Mouse (Mus musculus): Measurements from ENCODE around the gene Zfp617. TPM values are rescaled to one million over a fixed set of nuclear protein-coding genes. Genes with fewer than 3 reads are reported as not detected.
"Not testable (repeated sequence)": the region's sequence is repeated elsewhere in the genome, so short reads cannot be mapped to it uniquely, and the experiment has no call there.

The Zfp617 gene
- polyA plus RNA-seq, 1 experiment, result 2.7 TPM

DNA sequence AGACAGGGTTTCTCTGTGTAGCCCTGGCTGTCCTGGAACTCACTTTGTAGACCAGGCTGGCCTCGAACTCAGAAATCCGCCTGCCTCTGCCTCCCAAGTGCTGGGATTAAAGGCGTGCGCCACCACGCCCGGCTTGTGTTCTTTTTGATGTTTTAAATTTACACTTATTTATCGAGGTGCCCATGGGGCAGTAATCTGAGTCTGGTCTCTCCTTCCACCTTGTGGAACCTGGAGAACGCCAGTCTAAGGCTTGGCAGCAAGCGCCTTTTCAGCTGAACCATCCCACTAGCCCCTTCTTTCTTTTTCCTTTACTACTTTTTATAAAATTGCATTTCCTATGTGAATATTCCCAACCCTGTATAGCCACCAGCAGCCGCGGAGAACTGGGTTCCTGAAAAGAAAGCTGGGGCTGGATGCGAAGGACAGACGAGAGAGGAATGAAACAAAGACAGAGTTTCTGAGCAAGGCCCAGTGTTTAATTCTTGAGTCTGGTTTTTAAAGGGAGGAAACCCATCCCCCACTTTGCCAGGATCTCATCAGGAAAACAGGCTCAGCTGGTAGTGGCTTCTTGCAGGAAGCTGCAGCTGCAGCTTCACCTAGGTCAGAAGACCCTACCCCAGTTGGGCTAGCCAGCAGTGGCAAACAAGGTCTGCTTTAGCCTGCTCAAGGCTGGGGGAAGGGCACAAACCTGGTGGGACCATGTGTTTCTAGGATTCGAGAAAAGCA is 43.2 kb downstream of the Zfp617 start:
- peak; percentile 19 for DNase-seq
- WGBS, result 14% methylated on average over 14 of the region's 14 CpGs
- Histone ChIP-seq H3K4me3 (replicated peaks; ENCODE audit: extremely low read depth, low read depth, low read length) (peak overlapping the region; percentile 46), H3K4me1 (ENCODE audit: control insufficient read depth, insufficient read depth, low read length) (peaks cover 6% of the 10 kb centered on the region)
- TF ChIP-seq CTCF (IDR thresholded peaks at IDR 0.05; ENCODE audit: insufficient read depth, low read length) (no peak), POLR2A (IDR thresholded peaks at IDR 0.05; ENCODE audit: borderline replicate concordance, extremely low read depth, low read depth, low read length) (no peak)

DNA sequence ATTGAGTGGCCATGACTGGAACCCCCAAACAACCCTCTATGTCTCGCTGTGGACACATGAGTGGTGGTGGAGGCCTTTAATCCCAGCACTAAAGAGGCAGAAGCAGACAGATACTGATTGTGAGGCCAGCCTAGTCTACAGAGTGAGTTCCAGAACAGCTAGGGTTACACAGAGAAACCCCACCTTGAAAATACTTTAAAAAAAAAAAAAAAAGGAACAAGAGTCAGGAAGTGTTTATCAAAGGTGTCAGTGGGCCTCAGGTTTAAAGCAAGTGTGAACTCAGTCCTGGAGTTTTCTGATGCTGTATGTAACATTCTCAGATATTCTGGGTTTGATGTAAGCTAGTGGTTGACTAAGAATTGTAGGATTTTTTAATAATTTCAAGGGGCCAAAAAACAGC is 44.1 kb downstream of the Zfp617 start:
- TF ChIP-seq POLR2A (IDR thresholded peaks at IDR 0.05; ENCODE audit: borderline replicate concordance, extremely low read depth, low read depth, low read length) (no peak), CTCF (IDR thresholded peaks at IDR 0.05; ENCODE audit: insufficient read depth, low read length) (no peak)
- no peak for DNase-seq
- 76% methylated on average over 1 of the region's 1 CpGs for WGBS
- Histone ChIP-seq H3K4me3 (replicated peaks; ENCODE audit: extremely low read depth, low read depth, low read length) (no peak overlapping the region), H3K4me1 (ENCODE audit: control insufficient read depth, insufficient read depth, low read length) (peaks cover 6% of the 10 kb centered on the region)

DNA sequence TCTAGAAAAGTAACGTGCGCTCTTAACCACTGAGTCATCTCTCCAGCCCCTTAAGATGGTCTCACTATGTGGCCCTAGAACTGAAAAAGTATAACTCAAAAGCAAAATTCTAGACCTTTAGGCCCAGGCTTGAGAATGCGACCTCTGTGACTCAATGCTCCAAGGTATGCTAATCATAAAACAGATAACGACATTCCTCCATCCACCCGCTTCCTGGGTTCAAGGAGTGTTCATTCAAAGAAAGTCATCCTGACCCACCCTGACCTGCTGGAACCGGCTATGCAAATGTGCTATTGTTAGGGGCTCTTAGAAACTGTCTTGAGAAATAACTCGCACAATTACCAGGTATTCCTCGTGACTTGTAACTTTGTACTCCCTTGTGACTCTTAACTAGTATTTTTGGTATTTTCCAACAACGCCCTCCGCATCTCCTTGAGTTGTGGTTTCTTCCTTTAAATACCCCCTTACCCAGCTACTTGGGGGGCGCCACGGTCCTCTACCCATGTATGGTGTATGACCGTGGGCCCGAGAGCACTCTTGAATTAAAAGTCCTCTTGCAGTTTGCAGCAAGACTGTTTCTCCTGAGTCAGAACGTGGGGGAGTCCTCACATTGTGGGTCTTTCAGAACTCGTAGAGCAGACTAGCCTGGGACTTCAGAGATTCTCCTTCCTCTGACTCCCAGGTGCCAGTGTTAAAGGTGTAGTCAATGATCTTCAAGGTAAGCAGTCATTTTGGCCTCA is 44.7 kb downstream of the Zfp617 start:
- WGBS, result 85% methylated on average over 16 of the region's 16 CpGs
- not testable (repeated sequence) for DNase-seq; H3K4me3 ChIP-seq (replicated peaks; ENCODE audit: extremely low read depth, low read depth, low read length)

DNA sequence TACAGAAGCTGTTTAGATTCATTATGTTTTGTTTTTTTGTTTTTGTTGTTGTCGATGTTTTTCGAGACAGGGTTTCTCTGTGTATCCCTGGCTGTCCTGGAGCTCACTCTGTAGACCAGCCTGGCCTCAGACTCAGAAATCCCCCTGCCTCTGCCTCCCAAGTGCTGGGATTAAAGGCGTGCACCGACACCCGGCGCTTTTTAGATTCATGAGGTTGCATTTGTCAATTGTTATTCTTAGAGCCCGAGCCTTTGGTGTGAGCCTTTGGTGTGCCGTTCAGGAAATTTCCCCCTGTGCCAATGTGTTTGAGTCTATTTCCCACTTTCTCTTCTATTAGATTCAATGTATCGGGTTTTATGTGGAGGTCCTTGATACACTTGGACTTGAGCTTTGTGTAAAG is 46.2 kb downstream of the Zfp617 start:
- no peak overlapping the region for H3K4me3 ChIP-seq (replicated peaks; ENCODE audit: extremely low read depth, low read depth, low read length)
- WGBS, result 97% methylated on average over 9 of the region's 9 CpGs
- TF ChIP-seq CTCF (IDR thresholded peaks at IDR 0.05; ENCODE audit: insufficient read depth, low read length) (no peak), POLR2A (IDR thresholded peaks at IDR 0.05; ENCODE audit: borderline replicate concordance, extremely low read depth, low read depth, low read length) (no peak)
- H3K4me1 ChIP-seq (ENCODE audit: control insufficient read depth, insufficient read depth, low read length), result peaks cover 6% of the 10 kb centered on the region
- DNase-seq, result no peak

More for the DNA sequence above, 44.7 kb downstream of the Zfp617 start:
- not testable (repeated sequence) for H3K4me1 ChIP-seq (ENCODE audit: control insufficient read depth, insufficient read depth, low read length)

DNA sequence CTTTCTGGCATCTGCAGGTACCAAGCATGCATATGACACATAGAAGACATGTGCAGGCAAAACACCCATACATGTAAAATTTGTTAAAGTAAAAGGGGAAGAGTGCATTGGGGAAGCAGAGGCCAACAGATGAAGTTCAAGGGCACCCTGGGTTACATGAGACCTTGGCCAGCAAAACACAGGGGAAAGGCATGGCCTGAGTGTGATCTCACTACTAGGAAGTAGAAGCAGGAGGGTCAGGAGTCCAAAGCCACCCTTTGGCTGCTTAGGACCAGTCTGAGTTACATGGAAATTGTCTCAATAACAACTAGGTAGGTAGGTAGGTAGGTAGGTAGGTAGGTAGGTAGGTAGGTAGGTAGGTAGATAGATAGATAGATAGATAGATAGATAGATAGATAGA is 52.0 kb downstream of the Zfp617 start:
- TF ChIP-seq POLR2A (IDR thresholded peaks at IDR 0.05; ENCODE audit: borderline replicate concordance, extremely low read depth, low read depth, low read length) (no peak), CTCF (IDR thresholded peaks at IDR 0.05; ENCODE audit: insufficient read depth, low read length) (no peak)
- DNase-seq, result no peak
- H3K4me1 ChIP-seq (ENCODE audit: control insufficient read depth, insufficient read depth, low read length), result no peaks in the 10 kb centered on the region
- H3K4me3 ChIP-seq (replicated peaks; ENCODE audit: extremely low read depth, low read depth, low read length), result no peak overlapping the region

DNA sequence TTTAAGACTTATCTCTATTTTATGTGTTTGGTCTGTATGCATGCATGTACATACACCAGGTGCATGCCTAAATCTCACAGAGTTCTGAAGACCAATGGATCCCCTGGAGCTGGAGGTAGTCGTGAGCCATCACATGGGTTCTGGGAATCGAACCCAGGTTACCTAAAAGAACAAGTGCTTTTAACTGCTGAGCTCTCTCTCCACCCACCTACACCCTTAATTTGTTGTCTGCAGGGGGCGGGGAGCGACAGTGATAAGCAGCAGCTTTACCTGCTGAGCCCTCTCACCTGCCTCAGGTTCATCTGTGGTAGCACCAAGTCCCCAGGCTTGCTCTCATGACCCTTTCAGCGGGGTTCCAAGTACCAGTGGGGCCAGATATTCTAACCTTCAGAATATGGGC is 53.4 kb downstream of the Zfp617 start:
- H3K4me3 ChIP-seq (replicated peaks; ENCODE audit: extremely low read depth, low read depth, low read length), result no peak overlapping the region
- no peak for DNase-seq
- H3K4me1 ChIP-seq (ENCODE audit: control insufficient read depth, insufficient read depth, low read length), result no peaks in the 10 kb centered on the region
- WGBS, result 90% methylated on average over 5 of the region's 5 CpGs
- no peak for TF ChIP-seq POLR2A (IDR thresholded peaks at IDR 0.05; ENCODE audit: borderline replicate concordance, extremely low read depth, low read depth, low read length)
- no peak for TF ChIP-seq CTCF (IDR thresholded peaks at IDR 0.05; ENCODE audit: insufficient read depth, low read length)

DNA sequence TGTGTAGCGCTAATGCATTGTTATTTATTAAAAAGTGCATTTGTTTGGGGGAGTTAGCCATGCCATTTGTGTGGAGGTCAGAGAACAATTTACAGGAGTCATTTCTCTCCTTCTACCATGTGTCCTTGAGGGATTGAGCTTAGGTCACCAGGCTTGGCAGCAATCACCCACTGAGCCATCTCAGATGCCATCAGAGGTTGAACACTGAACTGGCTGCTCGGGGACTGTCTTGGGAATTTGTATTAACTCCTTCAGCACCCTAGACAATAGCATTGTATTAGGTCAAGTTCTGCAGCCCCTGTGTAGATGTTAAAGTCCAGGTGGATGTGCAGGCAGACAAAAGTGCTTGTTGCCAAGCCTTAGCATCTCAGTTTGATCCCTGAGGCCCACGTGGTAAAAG is 55.6 kb downstream of the Zfp617 start:
- no peaks in the 10 kb centered on the region for H3K4me1 ChIP-seq (ENCODE audit: control insufficient read depth, insufficient read depth, low read length)
- 80% methylated on average over 3 of the region's 3 CpGs for WGBS
- no peak for DNase-seq
- TF ChIP-seq POLR2A (IDR thresholded peaks at IDR 0.05; ENCODE audit: borderline replicate concordance, extremely low read depth, low read depth, low read length) (no peak), CTCF (IDR thresholded peaks at IDR 0.05; ENCODE audit: insufficient read depth, low read length) (no peak)
- H3K4me3 ChIP-seq (replicated peaks; ENCODE audit: extremely low read depth, low read depth, low read length), result no peak overlapping the region

DNA sequence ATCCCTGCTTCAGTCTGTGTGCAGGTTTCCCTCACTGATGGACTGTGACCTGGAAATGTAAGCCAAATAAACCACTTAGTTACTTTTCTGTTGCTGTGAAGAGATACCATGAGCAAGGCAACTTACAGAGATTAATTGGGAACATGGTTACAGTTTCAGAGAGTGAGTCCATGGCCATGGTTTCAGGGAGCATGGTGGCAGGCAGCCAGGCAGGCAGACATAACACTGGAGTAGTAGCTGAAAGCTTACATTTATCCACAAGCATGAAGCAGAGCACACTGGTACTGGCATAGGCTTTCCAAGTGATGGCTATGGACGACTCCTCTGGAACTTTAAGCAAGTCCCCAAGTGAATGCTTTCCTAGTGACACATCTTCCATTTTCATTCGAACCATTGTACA is 56.7 kb downstream of the Zfp617 start:
- TF ChIP-seq CTCF (IDR thresholded peaks at IDR 0.05; ENCODE audit: insufficient read depth, low read length), result no peak
- no peaks in the 10 kb centered on the region for H3K4me1 ChIP-seq (ENCODE audit: control insufficient read depth, insufficient read depth, low read length)
- no peak overlapping the region for H3K4me3 ChIP-seq (replicated peaks; ENCODE audit: extremely low read depth, low read depth, low read length)
- DNase-seq, result no peak
- 95% methylated on average over 2 of the region's 2 CpGs for WGBS

DNA sequence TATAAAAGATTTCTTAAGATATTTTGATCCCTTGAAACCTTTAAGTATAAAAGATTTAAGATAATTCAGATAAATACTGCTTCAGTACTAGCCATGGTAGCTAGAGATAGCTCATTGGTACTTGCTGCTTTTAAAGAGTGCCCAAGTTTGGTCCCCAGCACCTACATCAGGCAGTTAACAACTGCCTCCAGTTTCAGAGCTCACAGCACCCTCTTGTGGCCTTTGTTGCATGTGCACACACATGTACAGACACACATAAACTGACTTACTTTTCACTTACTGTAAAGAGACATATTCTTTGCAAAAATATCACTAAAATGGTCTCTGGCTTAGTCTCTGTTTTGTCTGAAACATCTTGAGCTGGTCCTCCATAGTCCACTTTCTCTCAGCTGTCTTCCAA is 58.0 kb downstream of the Zfp617 start:
- TF ChIP-seq CTCF (IDR thresholded peaks at IDR 0.05; ENCODE audit: insufficient read depth, low read length) (no peak), POLR2A (IDR thresholded peaks at IDR 0.05; ENCODE audit: borderline replicate concordance, extremely low read depth, low read depth, low read length) (no peak)
- no peak for DNase-seq
- H3K4me1 ChIP-seq (ENCODE audit: control insufficient read depth, insufficient read depth, low read length), result no peaks in the 10 kb centered on the region
- no peak overlapping the region for H3K4me3 ChIP-seq (replicated peaks; ENCODE audit: extremely low read depth, low read depth, low read length)

DNA sequence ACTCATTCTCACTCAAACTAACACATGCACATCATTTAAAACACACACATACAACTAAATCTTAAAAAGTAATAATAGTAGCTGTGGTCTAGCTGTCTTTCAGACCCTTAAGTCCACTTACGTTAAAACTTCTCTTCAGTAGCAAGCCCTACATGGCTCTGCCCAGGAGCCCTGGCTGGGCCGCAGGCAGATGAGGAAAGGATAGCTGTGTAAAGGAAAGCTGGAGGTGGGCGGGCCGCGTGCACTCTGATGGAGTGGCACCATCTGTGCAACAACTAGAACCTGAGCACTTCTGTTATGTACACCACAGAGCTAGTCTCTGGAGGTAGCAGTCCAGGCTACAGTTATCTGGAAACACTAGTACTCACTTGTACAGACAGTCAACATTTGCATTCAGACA is 58.8 kb downstream of the Zfp617 start:
- WGBS, result 99% methylated on average over 5 of the region's 5 CpGs
- Histone ChIP-seq H3K4me1 (ENCODE audit: control insufficient read depth, insufficient read depth, low read length) (no peaks in the 10 kb centered on the region), H3K4me3 (replicated peaks; ENCODE audit: extremely low read depth, low read depth, low read length) (no peak overlapping the region)
- TF ChIP-seq POLR2A (IDR thresholded peaks at IDR 0.05; ENCODE audit: borderline replicate concordance, extremely low read depth, low read depth, low read length) (no peak), CTCF (IDR thresholded peaks at IDR 0.05; ENCODE audit: insufficient read depth, low read length) (no peak)
- DNase-seq, result no peak

Data from lung, adult 2 months (tissue).